Mouse (Mus musculus) myocyte (in vitro differentiated cells): Measurements from ENCODE around the gene Cops4.

Experiments used
- MAX ChIP-seq: IDR thresholded peaks from one replicate; pipeline ENCODE4 v1.6.1; 2011; ENCODE audit warnings: low read depth, mild to moderate bottlenecking, control low read depth
- MYOD1 ChIP-seq, 3 experiments: IDR thresholded peaks; one replicate each; pipeline ENCODE4 v1.6.1; 2011; ENCODE audit warnings: control low read depth in 2 of 3, low read depth in 2 of 3, mild to moderate bottlenecking in 2 of 3, moderate library complexity in 1 of 3; ENCODE audit not compliant: insufficient read length in 2 of 3, control insufficient read depth in 1 of 3
- MYOG ChIP-seq, 3 experiments: IDR thresholded peaks; one replicate each; pipeline ENCODE4 v1.6.1; 2011; ENCODE audit warnings: control low read depth in 2 of 3, low read depth in 2 of 3, mild to moderate bottlenecking in 2 of 3; ENCODE audit not compliant: insufficient read length in 2 of 3, control insufficient read depth in 1 of 3, insufficient read depth in 1 of 3
- POLR2A ChIP-seq: IDR thresholded peaks from one replicate; pipeline ENCODE4 v1.6.1; 2011; ENCODE audit warnings: low read depth, mild to moderate bottlenecking, control low read depth, moderate library complexity; ENCODE audit not compliant: insufficient read length
- POLR2AphosphoS2 ChIP-seq: IDR thresholded peaks from one replicate; pipeline ENCODE4 v1.6.1; 2011; ENCODE audit warnings: low read depth, control low read depth; ENCODE audit not compliant: insufficient read length
- REST ChIP-seq: IDR thresholded peaks from one replicate; pipeline ENCODE4 v1.6.1; 2011; ENCODE audit warnings: mild to moderate bottlenecking, control low read depth, moderate library complexity; ENCODE audit not compliant: insufficient read depth, insufficient read length
- SRF ChIP-seq: IDR thresholded peaks from one replicate; pipeline ENCODE4 v1.6.1; 2011; ENCODE audit warnings: low read depth; ENCODE audit not compliant: control insufficient read depth, insufficient read length
- TCF12 ChIP-seq: IDR thresholded peaks from one replicate; pipeline ENCODE4 v1.6.1; 2011; ENCODE audit warnings: mild to moderate bottlenecking, control low read depth; ENCODE audit not compliant: poor library complexity, insufficient read depth, severe bottlenecking
- TCF3 ChIP-seq: IDR thresholded peaks from one replicate; pipeline ENCODE4 v1.6.1; 2011; ENCODE audit warnings: low read depth, control low read depth; ENCODE audit not compliant: insufficient read length
- USF1 ChIP-seq: IDR thresholded peaks from one replicate; pipeline ENCODE4 v1.6.1; 2011; ENCODE audit warnings: low read depth, mild to moderate bottlenecking, control low read depth, moderate library complexity

DNA sequence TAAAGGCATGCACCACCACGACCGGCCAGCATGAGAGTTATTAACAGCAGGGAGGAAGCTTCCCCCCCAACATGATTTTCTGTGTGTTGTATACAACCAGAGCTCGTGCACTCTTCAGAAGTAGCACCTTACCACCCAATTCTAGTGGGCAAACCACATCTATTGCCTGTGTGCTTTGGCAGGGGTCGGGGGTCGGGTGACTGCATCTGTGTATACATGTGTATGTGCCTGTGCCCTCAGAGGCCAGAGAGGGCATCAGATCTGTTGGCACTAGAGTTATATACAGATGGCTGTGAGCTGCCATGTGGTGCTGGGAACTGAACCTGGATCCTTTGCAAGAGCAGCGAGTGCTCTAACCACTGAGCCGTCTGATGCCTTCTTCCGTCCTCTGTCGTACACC is 6.8 kb downstream of the Cops4 start:
- no peak for TF ChIP-seq POLR2AphosphoS2
- no peak for TF ChIP-seq TCF12
- no peak for TF ChIP-seq POLR2A
- TF ChIP-seq REST = no peak
- no peak for TF ChIP-seq SRF
- TF ChIP-seq USF1 = no peak
- TF ChIP-seq TCF3 = no peak
- no peak for TF ChIP-seq MYOG (IDR thresholded peaks at IDR 0.05; ENCODE audit: control insufficient read depth in 1 of 3, insufficient read depth in 1 of 3, insufficient read length in 2 of 3, low read depth in 2 of 3)
- TF ChIP-seq MYOD1 (IDR thresholded peaks at IDR 0.05; ENCODE audit: control insufficient read depth in 1 of 3, insufficient read length in 2 of 3, low read depth in 2 of 3) = no peak
- no peak for TF ChIP-seq MAX
